Mouse (Mus musculus): Measurements from ENCODE around the gene Chst3.
"Not testable (repeated sequence)": the region's sequence is repeated elsewhere in the genome, so short reads cannot be mapped to it uniquely, and the experiment has no call there.

Gene Chst3

GRCm38 (mm10) chr10:60156016-60156415 lies 63.0 kb downstream of the Chst3 start:
- DNase-seq, result no peak

GRCm38 (mm10) chr10:60151107-60151663 lies 67.9 kb downstream of the Chst3 start:
- no peak for DNase-seq

- DNase-seq, result peak; percentile 89
Measured at GRCm38 (mm10) chr10:60148087-60148486, 71.0 kb downstream of the Chst3 start.

GRCm38 (mm10) chr10:60147510-60148047 lies 71.5 kb downstream of the Chst3 start:
- not testable (repeated sequence) for DNase-seq

- DNase-seq, result no peak
Measured at GRCm38 (mm10) chr10:60141656-60142160, 77.4 kb downstream of the Chst3 start.

GRCm38 (mm10) chr10:60140751-60141150 lies 78.3 kb downstream of the Chst3 start:
- DNase-seq, result no peak

- DNase-seq, result no peak
Measured at GRCm38 (mm10) chr10:60138680-60139079, 80.4 kb downstream of the Chst3 start.

- DNase-seq, result no peak
Measured at GRCm38 (mm10) chr10:60136935-60137334, 82.1 kb downstream of the Chst3 start.

- not testable (repeated sequence) for DNase-seq
Measured at GRCm38 (mm10) chr10:60136010-60136409, 83.0 kb downstream of the Chst3 start.

GRCm38 (mm10) chr10:60134201-60134600 lies 84.9 kb downstream of the Chst3 start:
- DNase-seq, result no peak

GRCm38 (mm10) chr10:60133501-60133900 lies 85.6 kb downstream of the Chst3 start:
- peak; percentile 54 for DNase-seq

All from kidney, postnatal 10 days (tissue).